Mouse (Mus musculus) ES-Bruce4 (cell line): ENCODE results near the gene Dtx2.

Experiments used
- CTCF ChIP-seq: IDR thresholded peaks from one replicate; pipeline ENCODE4 v1.8.1; 2011; ENCODE audit warnings: low read depth, low read length
- EP300 ChIP-seq: IDR thresholded peaks from 2 replicates; pipeline ENCODE4 v1.6.1; 2011; ENCODE audit warnings: low read depth, low read length; ENCODE audit not compliant: insufficient read depth
- POLR2A ChIP-seq: IDR thresholded peaks from one replicate; pipeline ENCODE4 v1.8.1; 2011; ENCODE audit warnings: low read length; ENCODE audit not compliant: insufficient read depth

DNA sequence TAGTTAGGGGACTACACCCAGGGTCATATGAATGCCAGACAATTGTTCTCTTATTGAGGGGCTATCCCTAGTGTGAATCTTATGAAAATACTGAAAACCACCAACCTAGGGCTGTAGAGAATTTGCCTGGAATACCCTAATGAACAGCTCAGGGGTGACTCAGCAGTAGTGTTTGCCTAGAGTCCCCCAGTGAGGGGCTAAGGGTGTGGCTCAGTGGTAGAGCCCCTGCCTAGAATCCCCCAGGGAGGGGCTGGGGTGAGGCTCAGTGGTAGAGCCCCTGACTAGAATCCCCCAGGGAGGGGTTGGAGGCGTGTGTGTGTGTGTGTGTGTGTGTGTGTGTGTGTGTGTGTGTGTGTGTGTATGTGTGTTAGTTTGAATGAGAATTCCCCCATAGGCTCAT, 42.1 kb downstream of the Dtx2 start:
- TF ChIP-seq EP300 (no peak), POLR2A (no peak), CTCF (no peak)
